Mouse (Mus musculus): ENCODE data around the gene Chfr. TPM values are rescaled to one million over a fixed set of nuclear protein-coding genes. Genes with fewer than 3 reads are reported as not detected.
"Not testable (repeated sequence)": the region's sequence is repeated elsewhere in the genome, so short reads cannot be mapped to it uniquely, and the experiment has no call there.

Chfr gene
- total RNA-seq, 2 experiments from 2014 or later = 44.9 to 52.8 TPM

DNA sequence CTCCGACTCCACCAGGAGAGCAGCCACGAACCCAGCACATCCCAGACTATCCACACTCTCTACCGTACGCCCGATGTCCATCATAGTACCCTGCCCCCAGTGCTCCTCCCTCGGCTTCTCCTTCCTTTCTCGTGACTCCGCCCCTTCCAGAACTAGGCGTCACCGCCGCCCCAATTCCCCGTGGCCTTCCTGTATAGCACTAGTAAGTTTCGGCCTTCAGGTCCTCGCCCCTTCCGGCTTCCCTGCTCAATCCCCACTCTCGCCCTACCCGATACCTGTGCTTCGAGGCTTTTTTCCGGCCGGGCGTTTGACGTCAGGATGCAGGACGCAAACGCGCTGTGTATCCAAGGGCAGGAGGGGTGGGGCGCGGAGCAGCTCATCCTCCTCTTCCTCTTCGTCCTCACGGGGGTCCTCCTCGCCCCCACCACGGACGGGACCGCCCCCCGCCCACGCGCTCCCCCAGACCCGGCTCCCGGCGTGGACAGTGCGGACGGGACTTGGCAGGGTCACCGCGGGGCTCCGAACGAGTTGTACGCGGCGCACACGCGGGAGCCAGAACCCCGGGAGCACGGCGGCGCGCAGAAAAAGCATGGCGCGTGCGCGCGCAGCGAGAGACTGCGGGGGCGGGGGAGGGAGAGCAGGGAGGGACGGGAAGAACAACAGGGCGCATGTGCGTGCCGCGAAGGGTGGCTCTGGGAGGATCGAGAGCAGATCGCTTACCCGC is 27.9 kb upstream of the Chfr start, which contains the start of gene Gtpbp6:
Gene Gtpbp6 (minus strand): TSS at position 617 of the 724 bp plus-strand sequence.
- peak; percentile 87 for ATAC-seq (replicated peaks; ENCODE audit: low FRiP score, poor library complexity, severe bottlenecking)

DNA sequence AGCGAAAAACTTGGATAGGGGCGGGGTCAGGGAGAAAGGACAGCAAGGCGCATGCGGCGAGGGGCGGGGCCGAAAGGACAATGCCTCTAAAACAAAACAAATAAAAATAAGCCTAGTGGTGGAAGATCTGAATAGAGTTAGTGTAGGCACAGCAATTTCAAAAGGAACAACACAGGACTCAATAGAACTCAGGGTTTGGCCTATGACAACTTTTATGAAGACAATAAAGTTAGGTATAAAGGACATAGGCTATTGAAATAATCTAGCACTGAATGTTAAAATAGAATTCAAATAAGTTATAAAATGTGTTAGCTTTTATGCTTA is 27.4 kb upstream of the Chfr start:
- ATAC-seq (replicated peaks; ENCODE audit: low FRiP score, poor library complexity, severe bottlenecking) = no peak

DNA sequence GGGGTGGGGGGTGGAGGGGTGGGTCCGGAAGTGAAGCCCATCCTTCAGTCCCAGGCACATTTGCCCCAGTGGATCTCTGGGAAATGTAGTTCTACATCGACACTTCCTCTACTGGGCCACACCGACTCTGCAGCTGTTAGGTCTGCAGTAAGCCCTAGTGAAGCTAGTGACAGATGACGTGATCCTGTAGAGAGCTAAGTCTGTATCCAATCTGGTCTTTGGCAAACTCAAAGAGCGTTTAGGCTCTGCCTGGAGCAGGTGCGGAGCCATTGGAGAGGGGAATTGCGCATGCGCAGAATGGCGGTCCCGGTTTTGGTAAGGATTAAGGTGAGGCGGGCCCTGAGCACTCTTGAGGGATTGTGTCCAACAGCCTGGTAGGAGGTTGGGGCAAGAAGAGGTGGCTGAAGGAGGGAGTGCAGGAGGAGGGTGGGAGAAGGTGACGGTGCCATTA is 25.6 kb upstream of the Chfr start, which contains the start of gene Zfp605:
Gene Zfp605 (plus strand): TSS at position 102 of the 451 bp plus-strand sequence.
- ATAC-seq (replicated peaks; ENCODE audit: low FRiP score, poor library complexity, severe bottlenecking) = peak; percentile 56

DNA sequence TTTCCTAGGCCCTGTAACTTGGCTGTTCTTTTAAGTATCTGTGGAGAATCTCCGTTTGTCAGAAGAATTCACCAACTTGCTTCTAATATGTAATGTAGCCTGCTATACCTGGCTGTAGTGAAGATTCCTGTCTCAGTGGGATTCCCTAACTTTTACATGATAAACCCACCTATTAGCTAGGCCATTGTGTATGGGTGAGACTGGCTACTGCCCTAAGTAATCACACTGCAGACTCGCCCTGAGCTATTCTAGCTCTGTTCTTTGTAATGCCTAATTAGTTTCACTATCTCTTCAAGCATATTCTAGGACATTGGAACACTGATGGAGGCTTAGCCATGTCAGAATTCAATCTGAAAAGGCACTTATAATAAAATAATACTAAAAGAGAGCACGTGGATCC is 13.3 kb upstream of the Chfr start:
- ATAC-seq (replicated peaks; ENCODE audit: low FRiP score, poor library complexity, severe bottlenecking) = not testable (repeated sequence)

DNA sequence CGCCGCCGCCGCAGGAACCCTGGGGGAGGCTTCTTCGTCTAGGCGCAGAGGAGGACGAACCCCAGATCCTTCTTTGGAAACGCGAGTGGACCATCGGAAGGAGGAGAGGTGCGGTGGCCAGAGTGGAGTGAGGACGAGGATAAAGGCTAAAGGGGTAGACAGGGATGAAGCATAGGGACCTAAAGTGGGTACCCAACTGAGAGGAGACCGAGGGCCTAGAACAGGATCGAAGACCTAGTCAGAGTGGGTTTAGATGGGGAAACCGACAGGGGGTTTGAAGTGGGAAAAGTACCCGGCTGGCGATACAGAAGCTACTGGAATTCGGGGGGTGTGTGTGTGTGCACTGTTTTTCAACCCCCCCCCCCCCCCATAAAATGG is 434 bp downstream of the Chfr start:
- ATAC-seq (replicated peaks; ENCODE audit: low FRiP score, poor library complexity, severe bottlenecking) = no peak

DNA sequence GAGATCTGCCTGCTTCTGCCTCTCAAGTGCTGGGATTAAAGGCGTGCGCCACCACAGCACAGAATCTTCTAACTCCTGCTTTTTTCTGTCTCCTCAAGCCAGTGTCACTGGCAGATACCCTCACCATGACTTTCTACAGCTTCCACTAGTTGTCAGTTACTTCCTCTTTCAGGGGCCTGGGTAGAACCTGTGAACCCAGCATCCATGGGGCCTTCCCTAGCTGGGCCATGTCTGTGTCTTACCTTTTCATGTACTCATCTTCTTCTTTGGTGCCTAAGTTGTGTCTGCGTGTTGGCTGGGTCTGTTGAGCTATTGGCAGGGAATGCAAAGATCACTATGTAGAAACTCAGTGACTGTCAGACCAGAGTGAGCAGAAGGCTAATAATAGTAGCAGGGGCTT is 2.2 kb downstream of the Chfr start:
- no peak for ATAC-seq (replicated peaks; ENCODE audit: low FRiP score, poor library complexity, severe bottlenecking)

DNA sequence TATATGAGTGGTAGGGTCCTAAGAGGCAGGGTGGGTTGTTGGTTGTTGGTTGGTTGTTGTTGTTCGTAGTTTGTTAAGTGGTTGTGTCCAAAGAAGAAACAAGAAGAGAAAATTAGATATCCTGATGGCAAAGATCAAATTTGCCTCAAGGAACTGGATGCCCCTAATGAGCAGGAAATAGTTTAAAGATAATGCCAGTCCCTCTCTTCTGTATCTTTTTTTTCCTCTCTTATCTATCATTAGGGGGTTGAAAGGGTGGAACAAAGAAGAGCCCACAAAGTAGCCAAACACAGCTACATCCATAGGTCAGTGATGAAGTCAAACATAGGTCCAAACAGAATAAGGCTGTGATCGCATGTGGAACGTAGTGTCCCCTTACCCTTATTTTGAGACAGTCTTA is 3.7 kb downstream of the Chfr start:
- no peak for ATAC-seq (replicated peaks; ENCODE audit: low FRiP score, poor library complexity, severe bottlenecking)

DNA sequence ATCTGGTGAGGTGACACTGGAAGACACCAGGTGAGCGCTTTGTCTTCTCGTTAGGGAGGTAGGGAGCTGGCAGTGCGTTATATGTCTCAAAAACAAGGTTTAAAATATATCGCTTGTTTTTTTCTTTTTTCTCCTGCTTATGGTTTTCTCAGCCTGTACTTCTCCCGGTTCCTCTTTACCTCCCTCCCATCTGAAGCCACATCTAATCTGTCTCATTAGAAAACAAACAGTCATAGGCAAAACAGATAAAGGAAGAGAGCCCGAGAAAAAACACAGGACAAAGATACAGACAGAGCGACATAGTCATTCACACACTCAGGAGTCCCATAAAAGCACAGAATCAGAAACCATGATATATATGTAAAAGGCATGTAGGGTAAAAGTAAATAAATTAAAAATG is 4.8 kb downstream of the Chfr start:
- ATAC-seq (replicated peaks; ENCODE audit: low FRiP score, poor library complexity, severe bottlenecking) = no peak

DNA sequence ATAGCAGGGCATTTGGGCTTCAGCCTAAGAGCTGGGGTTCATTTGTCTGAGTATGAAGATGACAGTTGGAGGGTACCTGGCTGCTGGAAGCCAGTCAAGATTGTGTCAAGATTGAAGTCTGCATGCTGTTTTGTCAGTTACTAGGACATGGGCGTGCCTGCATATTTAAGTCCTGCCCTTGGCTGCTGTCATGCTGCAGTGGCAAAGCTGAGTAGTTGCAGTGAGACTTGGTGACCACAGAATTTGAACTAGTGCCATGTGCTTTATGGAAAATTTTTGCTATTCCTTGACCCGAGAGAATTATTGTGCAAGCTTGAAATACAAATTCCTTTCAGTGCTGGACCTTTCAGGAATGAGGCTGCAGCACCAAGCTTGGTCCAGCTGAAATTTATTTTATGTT is 6.7 kb downstream of the Chfr start:
- ATAC-seq (replicated peaks; ENCODE audit: low FRiP score, poor library complexity, severe bottlenecking) = no peak

DNA sequence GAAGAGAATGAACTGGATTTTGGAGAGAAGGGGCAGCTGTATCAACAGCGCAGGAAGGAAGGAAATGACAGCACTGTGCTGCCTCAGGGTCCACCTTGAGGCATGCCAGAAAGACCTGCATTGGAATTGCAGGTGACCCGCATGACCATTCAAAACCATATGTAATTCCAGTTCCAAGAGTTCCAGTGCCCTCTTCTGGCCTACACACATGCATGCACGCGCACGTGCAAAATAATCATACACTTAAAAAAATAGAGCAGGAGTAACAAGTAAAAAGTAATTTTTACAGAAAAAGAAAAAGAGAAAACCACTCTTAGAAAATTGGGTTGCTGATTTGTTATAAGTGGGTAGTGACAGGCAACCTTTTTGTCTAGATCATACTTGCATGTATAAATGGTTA is 7.4 kb downstream of the Chfr start:
- no peak for ATAC-seq (replicated peaks; ENCODE audit: low FRiP score, poor library complexity, severe bottlenecking)

DNA sequence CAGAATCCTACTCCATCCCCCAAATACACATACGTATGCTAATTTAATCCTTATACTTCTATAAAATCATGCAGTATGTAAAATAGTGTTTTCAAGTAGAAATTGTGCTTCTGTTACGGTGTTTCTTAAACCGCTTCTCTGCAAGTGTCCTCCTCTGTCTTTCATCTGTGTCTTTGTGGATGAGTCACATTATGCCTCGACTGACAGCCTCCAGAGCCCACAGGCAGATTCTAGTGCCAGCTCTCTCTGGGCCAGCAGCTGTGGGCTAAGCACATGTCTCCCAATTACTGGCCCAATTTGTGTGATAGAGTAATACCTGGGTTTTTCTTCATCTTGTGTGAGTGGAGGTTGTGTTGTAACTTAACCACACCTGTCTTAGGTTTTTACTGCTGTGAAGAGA is 33.7 kb downstream of the Chfr start:
- no peak for ATAC-seq (replicated peaks; ENCODE audit: low FRiP score, poor library complexity, severe bottlenecking)

DNA sequence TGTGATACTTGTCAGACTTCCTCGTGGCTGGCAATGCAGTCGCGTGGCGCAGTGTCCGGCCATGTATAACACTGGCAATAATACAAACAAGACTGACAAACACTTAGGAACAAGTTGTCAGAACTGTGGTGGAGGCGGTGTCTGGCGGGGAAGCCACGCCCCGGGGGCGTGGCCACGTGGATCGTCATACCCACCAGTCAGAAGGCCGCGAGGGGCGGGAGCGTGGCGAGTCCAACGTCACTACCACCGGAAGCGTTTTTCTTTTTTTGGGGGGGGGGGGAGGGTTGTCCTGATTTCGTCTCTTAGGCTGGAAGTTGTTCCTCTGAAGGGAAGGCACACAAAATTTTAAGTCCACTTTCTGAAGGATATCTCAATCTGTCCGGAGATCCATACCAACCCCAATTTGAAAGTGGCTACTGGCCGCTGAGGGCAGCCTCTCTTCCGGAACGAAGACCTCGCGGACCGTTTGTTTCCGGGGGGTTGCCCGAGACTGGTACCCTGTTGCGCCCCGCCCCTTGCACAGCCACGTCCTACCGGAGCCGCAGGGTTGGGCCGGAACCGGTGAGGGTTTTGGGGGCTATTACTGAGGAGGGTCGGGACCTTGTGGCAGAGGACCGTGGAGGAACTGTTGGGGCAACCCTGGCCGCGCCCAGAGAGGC is 40.8 kb downstream of the Chfr start, which contains the start of gene Golga3:
Gene Golga3 (plus strand): TSS at position 340 of the 659 bp plus-strand sequence.
- ATAC-seq (replicated peaks; ENCODE audit: low FRiP score, poor library complexity, severe bottlenecking) = peak; percentile 94

DNA sequence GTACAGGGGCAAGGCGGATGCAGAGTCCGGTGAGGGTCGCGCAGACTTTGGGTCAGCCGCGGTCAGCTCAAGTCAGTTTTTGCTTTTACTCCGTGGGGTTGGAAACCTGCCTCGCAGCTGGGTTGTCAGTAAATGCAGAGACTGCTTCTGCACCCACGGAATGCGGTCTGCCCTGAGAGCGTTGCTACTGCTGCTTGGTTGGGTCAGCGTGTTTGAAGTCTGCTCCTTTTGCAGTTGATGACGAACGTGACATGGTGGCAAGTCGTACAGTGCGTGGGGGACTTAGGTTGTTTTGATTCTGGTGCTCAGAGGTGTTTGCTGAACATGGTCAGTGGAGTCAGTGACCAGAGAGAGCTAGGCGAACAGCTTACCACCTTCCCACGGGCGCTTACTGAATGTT is 41.4 kb downstream of the Chfr start:
- ATAC-seq (replicated peaks; ENCODE audit: low FRiP score, poor library complexity, severe bottlenecking) = peak; percentile 28

DNA sequence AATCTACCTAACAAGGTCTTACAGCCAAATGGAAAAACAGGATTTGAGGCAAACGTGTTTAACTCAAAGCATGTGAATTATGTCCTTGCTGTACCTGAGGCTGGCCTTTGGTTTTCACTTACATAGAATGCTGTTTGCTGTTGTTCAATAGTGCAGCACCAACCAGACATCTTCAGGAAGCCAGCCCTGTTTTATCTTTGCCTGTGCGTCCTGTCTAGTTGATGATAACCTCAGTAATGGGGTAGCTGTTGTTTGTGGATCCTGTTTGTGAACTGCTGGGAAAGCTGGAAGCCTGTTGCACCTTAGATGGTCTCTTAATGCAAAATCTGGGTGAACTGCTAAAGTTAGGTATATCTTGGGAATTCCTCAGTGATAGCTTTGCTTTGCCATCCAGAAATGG is 43.0 kb downstream of the Chfr start:
- no peak for ATAC-seq (replicated peaks; ENCODE audit: low FRiP score, poor library complexity, severe bottlenecking)

DNA sequence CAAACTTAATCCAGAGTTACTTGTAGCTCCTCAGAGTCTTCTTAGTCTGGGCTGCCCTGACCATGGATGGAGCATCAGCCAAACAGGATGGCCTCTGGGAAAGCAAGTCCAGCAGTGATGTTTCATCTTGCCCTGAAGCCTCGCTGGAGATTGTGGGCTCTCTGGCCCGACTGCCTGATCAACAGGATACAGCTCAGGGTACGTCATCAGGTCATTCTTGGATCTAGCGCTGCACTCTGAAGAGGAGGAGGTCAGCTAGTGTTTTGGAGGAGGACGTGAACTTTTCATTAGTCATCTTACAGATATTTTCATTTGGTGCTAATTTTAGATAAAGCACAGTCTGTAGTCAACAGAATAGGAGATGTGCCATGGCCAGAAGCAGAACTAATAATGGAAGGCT is 46.1 kb downstream of the Chfr start:
- ATAC-seq (replicated peaks; ENCODE audit: low FRiP score, poor library complexity, severe bottlenecking) = no peak

DNA sequence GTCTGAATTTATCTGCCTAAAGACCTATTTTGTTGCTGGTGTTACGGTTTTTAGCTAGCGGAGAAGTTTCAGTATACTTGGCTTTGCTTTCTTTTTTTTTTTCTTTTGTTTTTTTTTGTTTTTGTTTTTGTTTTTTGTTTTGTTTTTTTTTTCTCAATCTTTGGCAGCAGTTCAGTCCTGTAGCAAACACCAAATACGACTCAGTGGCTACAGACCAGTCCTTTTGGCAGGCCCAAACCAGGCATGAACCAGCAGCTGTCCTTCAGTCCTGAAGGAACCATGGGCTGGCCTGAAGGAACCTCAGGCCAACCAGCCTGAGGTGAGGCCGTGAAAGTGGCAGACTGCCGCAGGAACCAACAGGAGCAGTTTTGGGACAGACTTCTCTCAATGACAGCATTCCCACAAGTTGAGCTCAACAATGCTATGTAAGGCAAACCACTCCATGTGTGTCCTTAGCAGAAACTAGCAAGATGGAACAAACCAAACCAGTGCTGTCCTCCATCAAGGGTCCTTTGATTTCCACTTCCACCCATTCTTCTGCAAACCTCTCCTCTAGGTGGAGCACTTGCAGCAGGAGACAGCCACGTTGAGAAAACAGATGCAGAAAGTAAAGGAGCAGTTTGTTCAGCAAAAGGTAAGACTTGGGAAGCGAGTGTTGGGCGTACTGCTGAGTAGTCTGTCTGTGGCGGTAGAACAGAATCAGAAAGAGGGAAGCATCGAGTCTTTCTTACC is 67.7 kb downstream of the Chfr start:
- ATAC-seq (replicated peaks; ENCODE audit: low FRiP score, poor library complexity, severe bottlenecking) = no peak

DNA sequence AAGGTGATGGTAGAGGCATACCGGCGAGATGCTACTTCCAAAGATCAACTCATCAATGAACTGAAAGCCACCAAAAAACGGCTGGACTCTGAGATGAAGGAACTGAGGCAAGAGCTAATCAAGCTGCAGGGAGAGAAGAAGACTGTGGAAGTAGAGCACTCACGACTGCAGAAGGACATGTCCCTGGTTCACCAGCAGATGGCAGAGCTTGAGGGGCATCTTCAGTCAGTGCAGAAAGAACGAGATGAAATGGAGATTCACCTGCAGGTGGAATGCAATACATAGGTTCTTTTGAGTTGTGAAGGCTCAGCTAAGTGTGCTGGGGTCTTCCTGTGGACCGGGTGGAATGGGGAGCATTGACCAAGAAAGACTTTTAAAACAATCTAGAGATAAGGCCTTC is 69.1 kb downstream of the Chfr start:
- ATAC-seq (replicated peaks; ENCODE audit: low FRiP score, poor library complexity, severe bottlenecking) = 0 out of 2 replicates have a peak, but pooled peaks have one; percentile 54

DNA sequence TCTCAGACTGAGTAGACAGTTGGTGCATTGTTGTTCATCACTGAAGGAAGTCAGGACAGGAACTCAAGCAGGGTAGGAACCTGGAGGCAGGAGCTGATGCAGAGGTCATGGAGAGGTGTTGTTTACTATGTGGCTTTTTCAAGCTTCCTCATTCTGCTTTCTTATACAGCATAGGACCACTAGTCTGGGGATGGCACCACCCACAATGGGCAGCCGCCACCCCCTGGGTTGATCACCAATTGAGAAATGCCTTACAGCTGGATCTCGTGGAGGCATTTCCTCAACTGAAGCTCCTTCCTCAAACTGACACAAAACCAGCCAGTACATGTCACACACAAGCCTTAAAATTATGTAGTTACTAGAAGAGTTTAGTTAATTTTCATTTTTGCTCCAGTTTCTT is 75.7 kb downstream of the Chfr start:
- ATAC-seq (replicated peaks; ENCODE audit: low FRiP score, poor library complexity, severe bottlenecking) = no peak

DNA sequence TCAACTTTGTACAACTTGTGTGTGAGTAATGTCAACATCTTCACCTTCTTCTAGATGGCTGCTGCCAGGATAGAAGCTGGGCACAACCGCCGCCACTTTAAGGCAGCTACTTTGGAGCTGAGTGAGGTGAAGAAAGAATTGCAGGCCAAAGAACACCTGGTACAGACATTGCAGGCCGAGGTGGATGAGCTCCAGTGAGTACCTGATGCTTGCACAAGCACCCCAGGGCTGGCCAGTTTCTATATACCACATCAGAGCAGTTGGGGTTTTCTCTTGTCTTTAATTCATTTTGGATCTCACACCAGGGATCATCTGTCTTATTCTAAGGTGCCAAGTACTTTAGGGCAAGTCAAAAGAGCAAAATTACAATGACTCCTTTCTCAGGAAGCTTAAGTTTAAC is 81.1 kb downstream of the Chfr start:
- ATAC-seq (replicated peaks; ENCODE audit: low FRiP score, poor library complexity, severe bottlenecking) = no peak

DNA sequence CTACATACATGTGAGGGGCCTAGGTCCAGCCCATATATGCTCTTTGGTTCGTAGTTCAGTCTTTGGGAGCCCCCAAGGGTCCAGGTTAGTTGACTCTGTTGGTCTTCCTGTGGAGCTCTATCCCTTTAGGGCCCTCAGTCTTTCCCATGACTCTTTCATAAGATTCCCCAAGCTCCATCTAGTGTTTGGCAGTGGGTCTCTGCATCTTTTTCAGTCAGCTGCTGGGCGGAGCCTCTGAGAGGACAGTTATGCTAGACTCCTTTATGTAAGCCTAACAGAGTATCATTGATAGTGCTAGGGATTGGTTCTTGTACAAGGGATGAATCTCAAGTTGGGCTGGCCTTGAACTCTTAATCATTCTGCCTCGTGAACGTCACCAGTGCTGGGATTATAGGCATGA is 84.7 kb downstream of the Chfr start:
- ATAC-seq (replicated peaks; ENCODE audit: low FRiP score, poor library complexity, severe bottlenecking) = no peak
